Mouse (Mus musculus) embryonic fibroblast, embryonic 13.5 days (primary cell): ENCODE results near the gene Tst.

Experiments used
- CTCF ChIP-seq: IDR thresholded peaks from 2 replicates; pipeline ENCODE4 v1.5.1; 2011; ENCODE audit warnings: mild to moderate bottlenecking, control low read depth, low read length, moderate library complexity, borderline replicate concordance; ENCODE audit not compliant: insufficient read depth
- POLR2A ChIP-seq: IDR thresholded peaks from 2 replicates; pipeline ENCODE4 v1.6.1; 2011; ENCODE audit warnings: low read depth, mild to moderate bottlenecking, control low read depth, low read length, moderate library complexity

GRCm38 (mm10) chr15:78450419-78450768 is 44.7 kb upstream of the Tst start:
- TF ChIP-seq CTCF (no peak), POLR2A (no peak)
